In genomic region chr4:156203413-156204131, GRCm38 (mm10) we compare ENCODE assay signal across 8 mouse cellular contexts. TPM values are rescaled to one million over a fixed set of nuclear protein-coding genes. Genes with fewer than 3 reads are reported as not detected.
DNase-seq lines count a peak whose midpoint lies in the region; ATAC-seq lines count a peak whose summit lies in the region.

No protein-coding gene starts in this region.

- intact Hi-C loops in heart, postnatal 36 days (cut with DNase I), result loop anchor here (1.0 kb wide), 1 partner anchor 31 kb away; the partner anchor contains the start of gene Plekhn1

- no peaks in the 10 kb centered on the region for H3K9me3 ChIP-seq in heart, embryonic 10.5 days
- no peaks in the 10 kb centered on the region for H3K9me3 ChIP-seq in forebrain, embryonic 13.5 days (replicated peaks)
- peaks cover 1% of the 10 kb centered on the region; the same call in 1 of the 2 replicates for H3K9me3 ChIP-seq in kidney, embryonic 16.5 days (ENCODE audit: low read length)
- no peaks in the 10 kb centered on the region for H3K9me3 ChIP-seq in midbrain, embryonic 10.5 days (replicated peaks)

- H3K4me2 ChIP-seq in forebrain, embryonic 13.5 days, result peak overlapping the region; percentile 93
- H3K4me2 ChIP-seq in kidney, embryonic 16.5 days (replicated peaks; ENCODE audit: low read depth, low read length), result peak overlapping the region; percentile 96

- H3K36me3 ChIP-seq in heart, embryonic 10.5 days, result no peaks in the 10 kb centered on the region
- 0 out of 2 replicates have a peak, but pooled peaks cover 5% of the 10 kb centered on the region for H3K36me3 ChIP-seq in forebrain, embryonic 13.5 days (ENCODE audit: poor library complexity, severe bottlenecking)
- H3K36me3 ChIP-seq in kidney, embryonic 16.5 days (ENCODE audit: insufficient read depth, low read length), result no peaks in the 10 kb centered on the region; the same call in 1 of the 2 replicates
- peaks cover 26% of the 10 kb centered on the region for H3K36me3 ChIP-seq in midbrain, embryonic 10.5 days

- under 1% methylated on average over 49 of the region's 49 CpGs for WGBS in heart, embryonic 10.5 days
- under 1% methylated on average over 47 of the region's 49 CpGs for WGBS in forebrain, embryonic 13.5 days
- WGBS in kidney, embryonic 16.5 days, result under 1% methylated on average over 49 of the region's 49 CpGs
- WGBS in midbrain, embryonic 10.5 days, result under 1% methylated on average over 49 of the region's 49 CpGs

- H3K27ac ChIP-seq in heart, embryonic 10.5 days, result peak overlapping the region; percentile 89
- H3K27ac ChIP-seq in forebrain, embryonic 13.5 days, result peak overlapping the region; percentile 67
- peak overlapping the region; percentile 68 for H3K27ac ChIP-seq in kidney, embryonic 16.5 days (ENCODE audit: low read length)
- peak overlapping the region; percentile 89 for H3K27ac ChIP-seq in midbrain, embryonic 10.5 days (replicated peaks)

- H3K4me1 ChIP-seq in heart, embryonic 10.5 days, result peaks cover 22% of the 10 kb centered on the region
- H3K4me1 ChIP-seq in forebrain, embryonic 13.5 days, result peaks cover 31% of the 10 kb centered on the region
- peaks cover 18% of the 10 kb centered on the region for H3K4me1 ChIP-seq in kidney, embryonic 16.5 days (ENCODE audit: insufficient read depth, low read length)
- H3K4me1 ChIP-seq in midbrain, embryonic 10.5 days, result peaks cover 40% of the 10 kb centered on the region

- DNase-seq in heart, embryonic 10.5 days (ENCODE audit: low spot score), result peak; percentile 86
- no peak for DNase-seq in heart, postnatal 36 days
- peak; percentile 44 for DNase-seq in adrenal gland, postnatal 10 days
- DNase-seq in midbrain, embryonic 10.5 days (ENCODE audit: low spot score), result peak; percentile 48
- no peak for DNase-seq in urinary bladder, postnatal 4 days (ENCODE audit: low spot score in 2 of 2)
- DNase-seq in gastrocnemius, adult 8-10 months (ENCODE audit: low spot score in 2 of 2), result no peak

- H3K9ac ChIP-seq in forebrain, embryonic 13.5 days, result peak overlapping the region; percentile 75
- peak overlapping the region; percentile 77 for H3K9ac ChIP-seq in kidney, embryonic 16.5 days (replicated peaks; ENCODE audit: low read length)

- ATAC-seq in forebrain, embryonic 13.5 days, result peak; percentile 58
- ATAC-seq in kidney, embryonic 16.5 days (ENCODE audit: low FRiP score, low TSS enrichment), result peak; percentile 49

- H3K4me3 ChIP-seq in heart, embryonic 10.5 days, result peak overlapping the region; percentile 76
- H3K4me3 ChIP-seq in forebrain, embryonic 13.5 days, result peak overlapping the region; percentile 61
- peak overlapping the region; percentile 70 for H3K4me3 ChIP-seq in kidney, embryonic 16.5 days (ENCODE audit: low read length)
- H3K4me3 ChIP-seq in midbrain, embryonic 10.5 days, result peak overlapping the region; percentile 67

- H3K27me3 ChIP-seq in heart, embryonic 10.5 days (ENCODE audit: insufficient read depth, poor library complexity, severe bottlenecking), result peaks cover 20% of the 10 kb centered on the region
- H3K27me3 ChIP-seq in forebrain, embryonic 13.5 days, result no peaks in the 10 kb centered on the region
- peaks cover 9% of the 10 kb centered on the region; the same call in 1 of the 2 replicates for H3K27me3 ChIP-seq in kidney, embryonic 16.5 days (ENCODE audit: insufficient read depth, low read length)
- peaks cover 40% of the 10 kb centered on the region for H3K27me3 ChIP-seq in midbrain, embryonic 10.5 days (ENCODE audit: low read depth, poor library complexity, severe bottlenecking)

RNA-seq across cellular contexts. Expression of gene AW011738, which starts 0.5 kb away (rescaled TPM):
- polyA plus RNA-seq in heart, embryonic 10.5 days (2016; fragmentation: Nextera tagmentation; extraction: Ambion mirVana), result 1.3 and 2.0 TPM in 2 replicates
- 1 to 10 TPM; 7.7 to 8.4 TPM for total RNA-seq in heart, postnatal 36 days (2021)
- total RNA-seq in adrenal gland, postnatal 10 days (2021), result 1 to 10 TPM; 2.6 to 3.5 TPM
- 6.2 and 7.6 TPM in 2 replicates for polyA plus RNA-seq in forebrain, embryonic 13.5 days (2015; fragmentation: Nextera tagmentation; extraction: Ambion mirVana)
- 8.1 and 8.7 TPM in 2 replicates for polyA plus RNA-seq in kidney, embryonic 16.5 days (2015; fragmentation: Nextera tagmentation; extraction: Ambion mirVana)
- 5.1 and 6.5 TPM in 2 replicates for polyA plus RNA-seq in midbrain, embryonic 10.5 days (2016; fragmentation: Nextera tagmentation; extraction: Ambion mirVana)
- total RNA-seq in gastrocnemius, adult 8-10 months (2022), result 1 to 10 TPM; 4.3 to 6.3 (median 4.8) TPM

RNA-seq across cellular contexts. Expression of gene Isg15, which starts 3.0 kb away (rescaled TPM):
- polyA plus RNA-seq in heart, embryonic 10.5 days (2016; fragmentation: Nextera tagmentation; extraction: Ambion mirVana), result 0.59 TPM in 1 of 2 replicates, not detected in the other
- total RNA-seq in heart, postnatal 36 days (2021), result 1 to 10 TPM; 3.5 to 7.0 TPM
- total RNA-seq in adrenal gland, postnatal 10 days (2021), result 1 to 10 TPM; 1.6 to 2.2 TPM
- 1.3 TPM in 2 replicates for polyA plus RNA-seq in forebrain, embryonic 13.5 days (2015; fragmentation: Nextera tagmentation; extraction: Ambion mirVana)
- polyA plus RNA-seq in kidney, embryonic 16.5 days (2015; fragmentation: Nextera tagmentation; extraction: Ambion mirVana), result 2.2 and 2.8 TPM in 2 replicates
- polyA plus RNA-seq in midbrain, embryonic 10.5 days (2016; fragmentation: Nextera tagmentation; extraction: Ambion mirVana), result 0.21 and 0.73 TPM in 2 replicates
- total RNA-seq in gastrocnemius, adult 8-10 months (2022), result under 1 TPM in 2 of 4 experiments, not detected in 2; 0.34 to 0.67 TPM

RNA-seq across cellular contexts. Expression of gene Agrn, which starts 6.3 kb away (rescaled TPM):
- 46.3 and 51.3 TPM in 2 replicates for polyA plus RNA-seq in heart, embryonic 10.5 days (2016; fragmentation: Nextera tagmentation; extraction: Ambion mirVana)
- total RNA-seq in heart, postnatal 36 days (2021), result 10 to 100 TPM; 34.8 to 42.1 TPM
- 10 to 100 TPM; 59.6 to 82.4 TPM for total RNA-seq in adrenal gland, postnatal 10 days (2021)
- 91.4 and 107 TPM in 2 replicates for polyA plus RNA-seq in forebrain, embryonic 13.5 days (2015; fragmentation: Nextera tagmentation; extraction: Ambion mirVana)
- polyA plus RNA-seq in kidney, embryonic 16.5 days (2015; fragmentation: Nextera tagmentation; extraction: Ambion mirVana), result 109 and 111 TPM in 2 replicates
- 55.4 and 84.4 TPM in 2 replicates for polyA plus RNA-seq in midbrain, embryonic 10.5 days (2016; fragmentation: Nextera tagmentation; extraction: Ambion mirVana)
- 1 to 10 TPM; 3.3 to 5.9 (median 4.4) TPM for total RNA-seq in gastrocnemius, adult 8-10 months (2022)

RNA-seq across cellular contexts. Expression of gene Perm1, which starts 12.1 kb away (rescaled TPM):
- polyA plus RNA-seq in heart, embryonic 10.5 days (2016; fragmentation: Nextera tagmentation; extraction: Ambion mirVana), result 0.64 and 1.2 TPM in 2 replicates
- total RNA-seq in heart, postnatal 36 days (2021), result 100 to 1,000 TPM; 208 to 223 TPM
- total RNA-seq in adrenal gland, postnatal 10 days (2021), result 10 to 100 TPM in 1 of 2 experiments, 1 to 10 TPM in 1; 9.8 to 28.4 TPM
- polyA plus RNA-seq in forebrain, embryonic 13.5 days (2015; fragmentation: Nextera tagmentation; extraction: Ambion mirVana), result 1.2 and 1.6 TPM in 2 replicates
- 0.70 and 0.90 TPM in 2 replicates for polyA plus RNA-seq in kidney, embryonic 16.5 days (2015; fragmentation: Nextera tagmentation; extraction: Ambion mirVana)
- 1.1 and 1.3 TPM in 2 replicates for polyA plus RNA-seq in midbrain, embryonic 10.5 days (2016; fragmentation: Nextera tagmentation; extraction: Ambion mirVana)
- 100 to 1,000 TPM; 149 to 208 (median 179) TPM for total RNA-seq in gastrocnemius, adult 8-10 months (2022)

RNA-seq across cellular contexts. Expression of gene Plekhn1, which starts 31.1 kb away (rescaled TPM):
- polyA plus RNA-seq in heart, embryonic 10.5 days (2016; fragmentation: Nextera tagmentation; extraction: Ambion mirVana), result 15.2 and 15.9 TPM in 2 replicates
- 10 to 100 TPM in 1 of 2 experiments, 1 to 10 TPM in 1; 9.2 to 10.2 TPM for total RNA-seq in heart, postnatal 36 days (2021)
- total RNA-seq in adrenal gland, postnatal 10 days (2021), result 10 to 100 TPM; 13.3 to 20.3 TPM
- 22.4 and 26.2 TPM in 2 replicates for polyA plus RNA-seq in forebrain, embryonic 13.5 days (2015; fragmentation: Nextera tagmentation; extraction: Ambion mirVana)
- 22.3 and 24.1 TPM in 2 replicates for polyA plus RNA-seq in kidney, embryonic 16.5 days (2015; fragmentation: Nextera tagmentation; extraction: Ambion mirVana)
- polyA plus RNA-seq in midbrain, embryonic 10.5 days (2016; fragmentation: Nextera tagmentation; extraction: Ambion mirVana), result 23.2 and 24.4 TPM in 2 replicates
- total RNA-seq in gastrocnemius, adult 8-10 months (2022), result 1 to 10 TPM; 5.5 to 6.6 (median 6.2) TPM

Comparison
In these comparisons a context has a peak if more than half of its experiments do, and no peak if none do; other contexts are left out.
1. DNase-seq: peak in heart, embryonic 10.5 days (single experiment), adrenal gland, postnatal 10 days (single experiment) and midbrain, embryonic 10.5 days (single experiment); none in heart, postnatal 36 days (0 of 2), urinary bladder, postnatal 4 days (0 of 2) and gastrocnemius, adult 8-10 months (0 of 2).
2. Peak in every context shown above with its lines, with median percentiles within 50 percentile points of each other: H3K27ac ChIP-seq and H3K4me3 ChIP-seq.